Mouse (Mus musculus) layer of hippocampus, adult 9-10 months (tissue): ENCODE results near the gene Fosb.

Experiments
- DNase-seq: peaks from one replicate; pipeline ENCODE4 v3.0.0; 2022; ENCODE audit warnings: low spot score

Gene Fosb

DNA sequence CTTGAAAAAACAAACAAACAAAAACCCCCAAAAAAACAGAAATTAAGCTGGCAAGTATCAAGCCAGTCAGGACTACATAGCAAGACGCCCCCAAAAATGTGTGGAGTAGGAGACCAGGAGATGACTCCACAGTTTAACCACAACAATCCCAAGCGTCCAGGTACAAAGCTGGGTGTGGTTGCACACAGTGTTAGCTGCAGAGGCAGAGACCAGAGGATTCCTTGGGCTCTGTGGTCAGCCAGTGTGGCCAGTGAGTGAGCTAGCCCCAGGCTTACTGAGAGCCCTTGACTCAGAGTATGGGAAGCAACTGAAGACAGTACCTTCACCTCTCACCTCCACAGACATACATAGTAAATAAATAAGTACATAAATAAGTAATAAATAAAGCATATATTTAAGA lies 22.1 kb upstream of the Fosb start:
- no peak for DNase-seq

- DNase-seq = no peak
Measured at GRCm38 (mm10) chr7:19328425-19328824, 18.6 kb upstream of the Fosb start.

DNA sequence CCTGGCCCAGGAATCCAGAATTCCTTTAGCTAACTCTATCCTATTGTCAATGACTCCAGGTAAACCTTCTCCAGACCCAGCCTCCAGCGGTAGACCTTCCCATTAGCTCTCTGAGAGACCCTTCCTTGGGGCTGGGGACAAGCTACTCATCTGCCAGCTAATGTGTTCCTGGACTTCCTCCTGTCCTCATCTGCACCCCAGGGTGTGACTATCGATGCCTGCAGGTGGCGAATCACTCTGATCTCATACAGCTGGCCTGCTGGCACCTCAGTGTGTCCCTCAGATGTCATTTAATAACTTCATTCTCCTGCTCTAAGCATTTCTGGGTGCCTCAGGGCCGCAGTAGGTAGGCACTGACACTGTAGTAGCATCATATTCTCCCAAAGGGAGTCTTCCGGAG lies 17.9 kb upstream of the Fosb start:
- DNase-seq = no peak

DNA sequence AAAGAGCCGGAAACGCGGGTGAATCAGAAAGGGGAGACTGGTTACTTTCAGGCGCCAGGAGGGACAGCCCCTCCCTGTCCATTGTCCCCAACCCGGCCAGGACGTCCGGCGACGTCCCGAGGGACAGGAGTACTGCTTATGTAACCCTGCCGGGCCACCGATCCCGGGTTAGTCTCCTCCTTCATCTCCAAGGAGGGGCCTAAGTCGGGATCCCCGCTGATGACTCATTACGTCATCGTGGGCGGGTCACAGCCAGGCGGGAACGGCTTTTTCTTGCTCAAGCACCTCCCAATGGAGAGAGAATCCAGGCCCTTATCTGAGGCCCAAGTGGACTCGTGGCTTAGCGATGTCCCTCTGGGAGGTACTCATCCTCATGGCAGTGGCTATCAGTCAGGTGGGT lies 17.3 kb upstream of the Fosb start:
- no peak for DNase-seq

DNA sequence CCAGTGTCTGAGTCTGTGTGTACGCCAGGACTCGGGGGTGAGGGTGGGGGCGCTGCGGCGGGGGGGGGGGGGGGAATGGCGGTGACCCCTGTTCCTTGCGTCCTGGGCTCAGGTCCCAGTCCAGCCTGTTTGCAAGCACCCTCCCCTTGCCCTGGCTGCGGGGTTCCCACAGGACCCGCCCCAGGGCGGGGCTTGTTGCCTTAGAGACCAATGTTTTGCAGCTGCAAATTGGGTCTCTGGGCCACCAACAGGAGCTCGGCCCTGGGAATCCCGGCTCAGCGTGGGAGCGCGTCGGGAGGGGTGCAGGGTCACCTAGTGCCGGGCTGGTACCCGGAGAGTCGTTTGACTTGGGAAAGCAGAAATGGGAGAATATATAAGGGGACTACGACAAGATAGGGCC lies 16.5 kb upstream of the Fosb start:
- no peak for DNase-seq

GRCm38 (mm10) chr7:19325262-19326199 lies 15.7 kb upstream of the Fosb start:
- DNase-seq = no peak

DNA sequence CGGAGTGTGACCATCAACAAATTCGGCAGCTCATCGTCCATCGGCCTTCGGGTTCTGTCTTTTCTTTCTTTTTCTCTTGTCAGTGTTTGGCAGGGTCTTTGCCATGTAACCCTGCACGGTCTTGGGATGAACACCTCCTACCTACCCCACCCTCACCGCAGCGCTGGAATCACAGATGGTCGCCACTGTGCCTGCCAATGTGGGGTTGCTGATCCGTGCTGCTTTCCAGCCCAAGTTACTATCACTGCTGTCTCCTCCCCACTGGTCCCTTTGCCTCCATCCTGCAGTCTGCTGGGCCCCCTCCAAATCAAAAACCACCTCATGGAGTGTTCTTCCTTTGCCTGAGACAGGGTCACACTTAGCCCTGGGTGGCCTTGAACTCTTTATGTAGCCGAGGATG lies 14.4 kb upstream of the Fosb start:
- DNase-seq = no peak

DNA sequence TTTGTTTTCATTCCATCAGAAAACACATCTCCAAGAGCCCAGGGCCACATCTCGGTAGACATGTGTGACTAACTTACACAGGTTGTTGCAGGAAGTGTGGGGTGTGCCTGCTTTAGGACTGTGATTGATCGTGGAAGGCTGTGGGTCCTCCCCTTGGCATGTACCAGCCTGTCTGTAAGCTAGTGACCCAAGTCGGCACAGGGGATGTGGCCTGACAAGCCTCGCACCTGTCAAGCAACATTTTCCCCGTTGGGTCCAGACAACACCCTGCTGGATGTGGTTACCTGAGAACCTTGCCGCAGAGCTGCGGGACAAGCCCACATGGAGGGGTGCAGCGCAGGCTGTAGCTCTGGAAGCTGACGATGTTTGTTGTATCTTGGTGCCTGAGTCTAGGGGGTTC lies 12.6 kb upstream of the Fosb start:
- no peak for DNase-seq

- DNase-seq = no peak
Measured at GRCm38 (mm10) chr7:19321464-19321863, 11.6 kb upstream of the Fosb start.

- DNase-seq = no peak
Measured at GRCm38 (mm10) chr7:19320637-19321036, 10.8 kb upstream of the Fosb start.

DNA sequence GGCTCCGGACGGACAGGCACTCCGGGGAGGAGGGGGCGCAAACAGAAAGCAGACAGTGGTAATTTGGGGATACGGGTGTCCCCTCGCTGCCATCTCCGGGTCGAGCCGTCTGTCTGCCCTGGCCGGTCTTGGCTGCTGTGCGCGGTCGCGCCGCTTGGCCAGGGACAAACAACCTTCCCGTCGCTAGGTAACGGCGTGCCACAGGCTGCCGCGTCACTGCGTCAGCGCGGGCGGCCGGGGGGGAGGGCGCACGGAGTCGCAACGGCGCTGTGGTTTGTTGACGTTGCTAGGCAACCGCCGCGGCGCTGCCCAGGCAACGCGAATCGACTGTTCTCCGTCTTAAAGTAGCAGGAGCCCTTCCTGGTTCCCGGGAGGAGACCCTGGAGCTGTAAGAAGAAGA lies 10.1 kb upstream of the Fosb start:
- DNase-seq = no peak

GRCm38 (mm10) chr7:19319458-19319857 lies 9.6 kb upstream of the Fosb start:
- no peak for DNase-seq

DNA sequence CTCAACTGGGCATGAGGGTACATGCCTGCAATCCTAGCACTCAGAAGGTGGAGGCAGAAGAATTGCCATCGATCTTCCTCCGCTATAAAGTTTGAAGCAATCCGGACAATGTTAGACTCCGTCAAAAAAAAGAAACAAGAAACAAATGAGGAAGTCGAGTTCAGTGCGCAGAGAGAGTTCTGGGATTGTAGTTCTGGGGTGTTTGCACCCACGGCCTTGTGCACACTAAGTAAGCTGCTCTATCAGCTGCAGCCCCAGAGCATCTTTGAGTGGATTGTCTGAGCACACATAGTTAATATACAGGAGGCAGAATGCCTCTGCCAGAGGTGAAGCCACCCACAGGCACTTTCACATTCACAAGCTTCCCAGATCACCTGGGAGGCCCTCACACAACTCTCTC lies 8.8 kb upstream of the Fosb start:
- DNase-seq = no peak

DNA sequence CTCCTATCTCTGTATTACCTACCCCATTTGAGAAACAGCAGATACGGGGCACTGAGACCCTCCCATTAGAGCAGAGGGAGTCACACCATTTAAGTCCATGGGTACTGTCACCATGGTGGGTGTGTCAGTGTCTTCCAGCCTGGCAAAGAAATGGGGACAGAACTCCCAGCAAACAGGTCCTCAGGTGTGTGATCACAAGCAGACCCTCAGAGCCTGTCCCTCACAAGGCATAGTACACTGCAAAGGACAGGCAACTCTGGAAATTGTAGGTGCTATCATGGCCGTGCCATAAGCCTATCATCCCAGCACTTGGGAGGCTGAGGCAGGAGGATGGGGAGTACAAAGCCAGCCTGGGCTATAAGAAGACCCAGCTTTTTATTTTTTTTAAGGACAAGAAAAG lies 8.3 kb upstream of the Fosb start:
- DNase-seq = no peak

GRCm38 (mm10) chr7:19316451-19317161 lies 6.8 kb upstream of the Fosb start:
- DNase-seq = no peak

DNA sequence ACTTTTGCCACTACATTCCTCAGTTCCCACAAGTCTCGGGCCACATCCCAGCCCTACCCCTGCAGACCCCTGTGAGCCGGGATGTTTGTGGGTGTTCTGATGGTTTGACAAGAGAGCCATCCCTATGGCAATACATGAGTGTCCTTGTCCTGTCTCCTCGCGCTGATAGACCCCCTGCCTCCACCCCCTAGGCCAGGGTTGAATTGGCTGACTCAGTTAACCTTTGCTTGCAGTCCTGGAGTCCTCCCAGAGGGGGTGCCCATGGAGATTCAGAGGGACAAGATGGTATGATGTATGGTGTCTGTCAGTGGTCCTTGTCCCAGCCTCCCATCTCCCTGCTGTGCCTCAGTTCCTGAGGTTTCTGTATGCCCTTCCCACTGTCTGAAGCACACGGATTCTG lies 4.2 kb upstream of the Fosb start:
- DNase-seq = no peak

- no peak for DNase-seq
Measured at GRCm38 (mm10) chr7:19311991-19312390, 2.1 kb upstream of the Fosb start.

GRCm38 (mm10) chr7:19309278-19309883 lies 470 bp downstream of the Fosb start:
- DNase-seq = no peak

DNA sequence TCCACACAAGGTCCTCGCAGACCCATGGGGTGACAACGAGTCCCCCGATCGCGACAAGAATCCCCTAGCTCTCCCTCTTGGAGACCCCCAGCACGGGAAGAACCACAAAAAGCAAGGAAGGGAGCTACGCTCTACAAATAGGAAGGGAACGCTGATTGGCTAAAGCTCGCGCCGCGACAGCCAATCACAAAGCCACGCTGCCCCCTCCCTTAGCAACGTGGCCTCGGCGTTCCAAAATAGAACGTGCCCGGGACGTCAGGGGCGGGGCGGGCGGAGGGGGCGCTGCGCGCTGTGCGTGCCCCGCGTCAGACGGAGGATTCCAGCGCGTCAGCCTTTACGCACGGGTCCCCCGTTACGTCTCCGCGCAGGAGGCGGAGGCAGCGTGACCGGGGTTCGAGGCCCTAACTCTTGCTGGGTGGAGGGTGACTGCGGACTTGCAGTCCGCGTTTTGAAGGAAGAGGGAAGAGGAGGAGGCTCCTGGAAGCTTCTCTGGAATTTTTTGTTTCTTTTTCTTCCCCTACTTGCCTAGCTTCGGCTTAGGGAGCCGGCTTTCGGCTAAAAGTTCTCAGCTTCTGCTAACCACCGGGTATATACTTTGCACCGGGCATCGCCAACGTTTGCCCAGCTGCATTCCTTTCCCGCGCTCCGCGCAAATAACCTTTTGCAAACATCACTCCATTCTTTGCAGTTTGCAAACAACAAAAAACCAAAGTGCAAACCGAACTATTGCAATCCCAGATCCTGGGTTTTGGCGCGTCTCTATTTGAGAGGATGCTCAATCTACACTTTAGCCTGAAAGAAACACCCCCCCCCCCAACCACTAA lies 1.2 kb downstream of the Fosb start:
- peak; percentile 87 for DNase-seq

DNA sequence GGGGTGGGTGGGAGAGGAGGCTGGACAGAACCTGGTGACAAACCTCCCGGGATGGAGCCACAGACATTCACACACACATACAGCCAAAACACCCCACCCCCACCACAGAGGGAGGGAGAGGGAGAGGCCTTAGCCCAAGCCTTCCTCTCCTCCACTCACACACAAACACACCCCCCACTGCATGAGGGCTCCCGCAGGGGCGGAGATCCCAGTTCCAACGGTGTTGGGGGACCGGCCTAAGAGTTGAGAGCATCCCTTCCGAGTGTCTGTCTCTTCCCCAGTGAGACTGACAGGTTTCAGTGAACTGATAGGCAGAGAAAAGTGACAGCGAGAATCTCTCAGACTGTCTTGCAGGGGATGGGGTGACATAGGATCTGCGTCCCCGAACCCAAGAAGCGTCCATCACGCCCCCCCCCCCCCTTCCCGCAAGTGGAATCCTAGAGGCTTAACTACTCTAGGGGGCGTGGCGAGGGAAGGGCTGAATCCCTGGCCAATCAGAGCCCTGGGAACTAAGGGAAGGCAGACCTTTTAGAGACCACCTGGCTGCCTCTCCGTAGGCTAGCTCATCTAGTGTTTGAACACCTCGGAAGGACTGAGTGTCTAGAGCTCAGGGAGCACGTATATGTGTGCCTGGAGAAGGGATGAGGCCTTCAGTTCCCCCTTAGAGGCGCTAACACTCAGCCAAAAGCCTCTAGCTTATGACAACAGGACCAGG lies 2.0 kb downstream of the Fosb start:
- no peak for DNase-seq
